Mouse (Mus musculus) testis, adult 2 months (tissue): ENCODE data around the gene Tob2.

Experiments used
- CTCF ChIP-seq: fragments of 200-500 bp; IDR thresholded peaks from 2 replicates; pipeline ENCODE4 v1.5.1; 2012; ENCODE audit warnings: low read depth, mild to moderate bottlenecking, inconsistent platforms, low read length, moderate library complexity; ENCODE audit not compliant: control insufficient read depth, insufficient read depth, insufficient replicate concordance
- POLR2A ChIP-seq: fragments of 200-500 bp; IDR thresholded peaks from 2 replicates; pipeline ENCODE4 v1.6.1; 2012; ENCODE audit warnings: low read depth, mild to moderate bottlenecking, inconsistent platforms, low read length, moderate library complexity; ENCODE audit not compliant: control insufficient read depth

GRCm38 (mm10) chr15:81856938-81857723 lies 1.5 kb downstream of the Tob2 start:
- TF ChIP-seq CTCF (no peak), POLR2A (no peak)
